Mouse (Mus musculus): ENCODE data around the gene Flvcr1. TPM values are rescaled to one million over a fixed set of nuclear protein-coding genes. Genes with fewer than 3 reads are reported as not detected.

Gene Flvcr1
- polyA plus RNA-seq (2014; fragmentation: Nextera tagmentation; extraction: Ambion mirVana), result 3.5 and 4.0 TPM in 2 replicates

- Histone ChIP-seq H3K27ac (replicated peaks in 1 of 2; ENCODE audit: control insufficient read depth in 1 of 2, insufficient read depth in 1 of 2, low read depth in 2 of 2, low read length in 2 of 2) (peak within 1 kb of the TSS; percentile 91 to 95), H3K9ac (ENCODE audit: low read length) (peak within 1 kb of the TSS; percentile 93), H3K27me3 (ENCODE audit: control insufficient read depth, insufficient read depth, low read length) (no peaks in the 10 kb centered on the region), H3K4me3 (ENCODE audit: control insufficient read depth in 1 of 2, insufficient read depth in 1 of 2, low read depth in 1 of 2, low read length in 2 of 2) (peak within 1 kb of the TSS; percentile 85 to 91), H3K4me2 (ENCODE audit: low read length) (peak within 1 kb of the TSS; percentile 83), H3K4me1 (ENCODE audit: control insufficient read depth in 2 of 2, insufficient read depth in 2 of 2, low read length in 2 of 2) (peaks cover 5 to 15% of the 10 kb centered on the region in 2 experiments; a peak in 3 of 4 replicates), H3K36me3 (ENCODE audit: control insufficient read depth, insufficient read depth, low read length) (peaks cover 8% of the 10 kb centered on the region), H3K9me3 (ENCODE audit: control insufficient read depth, low read length) (no peaks in the 10 kb centered on the region)
- WGBS, result under 1% methylated on average over 50 of the region's 50 CpGs
- peak; percentile 100 for ATAC-seq (ENCODE audit: insufficient number of reproducible peaks, insufficient read depth, low FRiP score, low read depth)
These were observed at the start of gene Flvcr1 for GRCm38 (mm10) chr1:191026021-191026713. Flvcr1 (minus strand) TSS chr1:191026158.

- WGBS, result 42% methylated on average over 10 of the region's 10 CpGs
- no peak overlapping the region; the same call in 1 of the 2 replicates for H3K4me2 ChIP-seq (ENCODE audit: low read length)
- peaks cover 0 to 3% of the 10 kb centered on the region in 2 experiments; a peak in 1 of 4 replicates for H3K4me1 ChIP-seq (ENCODE audit: control insufficient read depth in 2 of 2, insufficient read depth in 2 of 2, low read length in 2 of 2)
- peak overlapping the region; percentile 53 to 61 for H3K27ac ChIP-seq (replicated peaks in 1 of 2; ENCODE audit: control insufficient read depth in 1 of 2, insufficient read depth in 1 of 2, low read depth in 2 of 2, low read length in 2 of 2)
- H3K9me3 ChIP-seq (ENCODE audit: control insufficient read depth, low read length), result no peaks in the 10 kb centered on the region
- H3K9ac ChIP-seq (ENCODE audit: low read length), result no peak overlapping the region
- ATAC-seq (ENCODE audit: insufficient number of reproducible peaks, insufficient read depth, low FRiP score, low read depth), result no peak
- no peaks in the 10 kb centered on the region for H3K27me3 ChIP-seq (ENCODE audit: control insufficient read depth, insufficient read depth, low read length)
- peaks cover 88% of the 10 kb centered on the region for H3K36me3 ChIP-seq (ENCODE audit: control insufficient read depth, insufficient read depth, low read length)
- H3K4me3 ChIP-seq (ENCODE audit: control insufficient read depth in 1 of 2, insufficient read depth in 1 of 2, low read depth in 1 of 2, low read length in 2 of 2), result no peak overlapping the region
These were observed 49.4 kb upstream of the Flvcr1 start for GRCm38 (mm10) chr1:191075199-191075883.

GRCm38 (mm10) chr1:191073486-191073885, 47.5 kb upstream of the Flvcr1 start:
- H3K36me3 ChIP-seq (ENCODE audit: control insufficient read depth, insufficient read depth, low read length), result peaks cover 96% of the 10 kb centered on the region
- no peak for ATAC-seq (ENCODE audit: insufficient number of reproducible peaks, insufficient read depth, low FRiP score, low read depth)
- H3K9me3 ChIP-seq (ENCODE audit: control insufficient read depth, low read length), result no peaks in the 10 kb centered on the region
- WGBS, result 85% methylated on average over 4 of the region's 4 CpGs
- H3K4me3 ChIP-seq (ENCODE audit: control insufficient read depth in 1 of 2, insufficient read depth in 1 of 2, low read depth in 1 of 2, low read length in 2 of 2), result no peak overlapping the region
- H3K27me3 ChIP-seq (ENCODE audit: control insufficient read depth, insufficient read depth, low read length), result no peaks in the 10 kb centered on the region
- H3K9ac ChIP-seq (ENCODE audit: low read length), result no peak overlapping the region
- peaks cover 0 to 3% of the 10 kb centered on the region in 2 experiments; a peak in 1 of 4 replicates for H3K4me1 ChIP-seq (ENCODE audit: control insufficient read depth in 2 of 2, insufficient read depth in 2 of 2, low read length in 2 of 2)
- H3K27ac ChIP-seq (replicated peaks in 1 of 2; ENCODE audit: control insufficient read depth in 1 of 2, insufficient read depth in 1 of 2, low read depth in 2 of 2, low read length in 2 of 2), result no peak overlapping the region
- H3K4me2 ChIP-seq (ENCODE audit: low read length), result no peak overlapping the region

GRCm38 (mm10) chr1:191073001-191073400, 47.0 kb upstream of the Flvcr1 start:
- Histone ChIP-seq H3K4me2 (ENCODE audit: low read length) (no peak overlapping the region), H3K9ac (ENCODE audit: low read length) (no peak overlapping the region), H3K36me3 (ENCODE audit: control insufficient read depth, insufficient read depth, low read length) (peaks cover 95% of the 10 kb centered on the region), H3K27ac (replicated peaks in 1 of 2; ENCODE audit: control insufficient read depth in 1 of 2, insufficient read depth in 1 of 2, low read depth in 2 of 2, low read length in 2 of 2) (0 out of 4 replicates have a peak overlapping the region, but pooled peaks have one; percentile 7 to 21), H3K4me1 (ENCODE audit: control insufficient read depth in 2 of 2, insufficient read depth in 2 of 2, low read length in 2 of 2) (peaks cover 0 to 3% of the 10 kb centered on the region in 2 experiments; a peak in 1 of 4 replicates), H3K9me3 (ENCODE audit: control insufficient read depth, low read length) (no peaks in the 10 kb centered on the region), H3K4me3 (ENCODE audit: control insufficient read depth in 1 of 2, insufficient read depth in 1 of 2, low read depth in 1 of 2, low read length in 2 of 2) (no peak overlapping the region), H3K27me3 (ENCODE audit: control insufficient read depth, insufficient read depth, low read length) (no peaks in the 10 kb centered on the region)
- WGBS, result 73% methylated on average over 6 of the region's 6 CpGs
- 0 out of 2 replicates have a peak, but pooled peaks have one; percentile 6 for ATAC-seq (ENCODE audit: insufficient number of reproducible peaks, insufficient read depth, low FRiP score, low read depth)

- Histone ChIP-seq H3K36me3 (ENCODE audit: control insufficient read depth, insufficient read depth, low read length) (peaks cover 96% of the 10 kb centered on the region), H3K9me3 (ENCODE audit: control insufficient read depth, low read length) (no peaks in the 10 kb centered on the region), H3K4me2 (ENCODE audit: low read length) (no peak overlapping the region), H3K27me3 (ENCODE audit: control insufficient read depth, insufficient read depth, low read length) (no peaks in the 10 kb centered on the region), H3K4me3 (ENCODE audit: control insufficient read depth in 1 of 2, insufficient read depth in 1 of 2, low read depth in 1 of 2, low read length in 2 of 2) (no peak overlapping the region), H3K4me1 (ENCODE audit: control insufficient read depth in 2 of 2, insufficient read depth in 2 of 2, low read length in 2 of 2) (peaks cover 0 to 3% of the 10 kb centered on the region in 2 experiments; a peak in 1 of 4 replicates), H3K9ac (ENCODE audit: low read length) (no peak overlapping the region), H3K27ac (replicated peaks in 1 of 2; ENCODE audit: control insufficient read depth in 1 of 2, insufficient read depth in 1 of 2, low read depth in 2 of 2, low read length in 2 of 2) (0 out of 4 replicates have a peak overlapping the region, but pooled peaks have one; percentile 7 to 21)
- WGBS, result 92% methylated on average over 16 of the region's 16 CpGs
- ATAC-seq (ENCODE audit: insufficient number of reproducible peaks, insufficient read depth, low FRiP score, low read depth), result no peak
These were observed 46.5 kb upstream of the Flvcr1 start for GRCm38 (mm10) chr1:191072329-191072913.

- no peak overlapping the region for H3K27ac ChIP-seq (replicated peaks in 1 of 2; ENCODE audit: control insufficient read depth in 1 of 2, insufficient read depth in 1 of 2, low read depth in 2 of 2, low read length in 2 of 2)
- no peak overlapping the region for H3K4me3 ChIP-seq (ENCODE audit: control insufficient read depth in 1 of 2, insufficient read depth in 1 of 2, low read depth in 1 of 2, low read length in 2 of 2)
- ATAC-seq (ENCODE audit: insufficient number of reproducible peaks, insufficient read depth, low FRiP score, low read depth), result no peak
- H3K36me3 ChIP-seq (ENCODE audit: control insufficient read depth, insufficient read depth, low read length), result peaks cover 93% of the 10 kb centered on the region
- no peak overlapping the region for H3K4me2 ChIP-seq (ENCODE audit: low read length)
- 88% methylated on average over 6 of the region's 6 CpGs for WGBS
- no peak overlapping the region for H3K9ac ChIP-seq (ENCODE audit: low read length)
- H3K9me3 ChIP-seq (ENCODE audit: control insufficient read depth, low read length), result no peaks in the 10 kb centered on the region
- no peaks in the 10 kb centered on the region for H3K27me3 ChIP-seq (ENCODE audit: control insufficient read depth, insufficient read depth, low read length)
- peaks cover 0 to 3% of the 10 kb centered on the region in 2 experiments; a peak in 1 of 4 replicates for H3K4me1 ChIP-seq (ENCODE audit: control insufficient read depth in 2 of 2, insufficient read depth in 2 of 2, low read length in 2 of 2)
These were observed 45.7 kb upstream of the Flvcr1 start for GRCm38 (mm10) chr1:191071613-191072012.

- no peak overlapping the region for H3K4me2 ChIP-seq (ENCODE audit: low read length)
These were observed 44.3 kb upstream of the Flvcr1 start for GRCm38 (mm10) chr1:191070259-191070658.

More at GRCm38 (mm10) chr1:191070259-191070658, 44.3 kb upstream of the Flvcr1 start:
- peaks cover 95% of the 10 kb centered on the region for H3K36me3 ChIP-seq (ENCODE audit: control insufficient read depth, insufficient read depth, low read length)
- H3K9me3 ChIP-seq (ENCODE audit: control insufficient read depth, low read length), result no peaks in the 10 kb centered on the region
- H3K4me1 ChIP-seq (ENCODE audit: control insufficient read depth in 2 of 2, insufficient read depth in 2 of 2, low read length in 2 of 2), result peaks cover 0 to 3% of the 10 kb centered on the region in 2 experiments; a peak in 1 of 4 replicates
- no peak overlapping the region for H3K27ac ChIP-seq (replicated peaks in 1 of 2; ENCODE audit: control insufficient read depth in 1 of 2, insufficient read depth in 1 of 2, low read depth in 2 of 2, low read length in 2 of 2)
- H3K9ac ChIP-seq (ENCODE audit: low read length), result no peak overlapping the region
- no peaks in the 10 kb centered on the region for H3K27me3 ChIP-seq (ENCODE audit: control insufficient read depth, insufficient read depth, low read length)
- no peak overlapping the region for H3K4me3 ChIP-seq (ENCODE audit: control insufficient read depth in 1 of 2, insufficient read depth in 1 of 2, low read depth in 1 of 2, low read length in 2 of 2)
- WGBS, result 85% methylated on average over 4 of the region's 4 CpGs
- no peak for ATAC-seq (ENCODE audit: insufficient number of reproducible peaks, insufficient read depth, low FRiP score, low read depth)
